Mouse (Mus musculus) embryonic stem cell, embryonic (primary cell): ENCODE results near the gene Lrp1.

Source experiments
- CTCF ChIA-PET, 4 experiments: fragments of 300-600 bp in 2 of 4; fragments of 350-600 bp in 2 of 4; sonication (Branson Sonifier 250); formaldehyde crosslinking; loops; one replicate each; lab custom pipeline; 2022; ENCODE audit warnings: inconsistent platforms in 2 of 4; lab: Charles Lee
- POLR2A ChIA-PET, 4 experiments: fragments of 300-600 bp in 2 of 4; fragments of 350-600 bp in 2 of 4; sonication (Branson Sonifier 250); formaldehyde crosslinking; loops; one replicate each; lab custom pipeline; 2022; ENCODE audit warnings: antibody characterized with exemption in 4 of 4, inconsistent platforms in 1 of 4; lab: Charles Lee

Lrp1 gene

GRCm38 (mm10) chr10:127612079-127612775 lies 8.7 kb downstream of the Lrp1 start:
- CTCF ChIA-PET = interaction anchor here in 3 of 4 experiments (0.6 to 1.9 kb wide), 4 partner anchors 10 to 95 kb away, joined by 3 to 6 read pairs (median 3); partner anchors contain the start of gene Lrp1 (in 1 of the 3)

GRCm38 (mm10) chr10:127610066-127610415 lies 10.9 kb downstream of the Lrp1 start:
- ChIA-PET CTCF (interaction anchor here (0.5 to 2.4 kb wide), 14 partner anchors 9 to 398 kb away, joined by 3 to 26 read pairs (median 3); partner anchors contain the start of gene Lrp1 (in 1 of the 4)), POLR2A (interaction anchor here (0.5 to 8.0 kb wide), 31 partner anchors 9 to 676 kb away, joined by 3 to 87 read pairs (median 5); partner anchors contain the start of genes Lrp1 (in 2 of the 4), Naca (in 1 of the 4), Ndufa4l2 (in 1 of the 4) and Stat6 (in 1 of the 4))

More at GRCm38 (mm10) chr10:127612079-127612775, 8.7 kb downstream of the Lrp1 start:
- POLR2A ChIA-PET = interaction anchor here in 2 of 4 experiments (0.6 to 2.0 kb wide), 5 partner anchors 9 to 494 kb away, joined by 3 to 10 read pairs (median 5); partner anchors contain the start of gene Lrp1 (in 1 of the 2)

- ChIA-PET POLR2A (interaction anchor here (0.7 to 8.0 kb wide), 29 partner anchors 8 to 675 kb away, joined by 3 to 87 read pairs (median 5); partner anchors contain the start of genes Lrp1 (in 2 of the 4), Naca (in 1 of the 4), Ndufa4l2 (in 1 of the 4) and Stat6 (in 1 of the 4)), CTCF (interaction anchor here in 3 of 4 experiments (0.6 to 2.4 kb wide), 13 partner anchors 9 to 399 kb away, joined by 3 to 26 read pairs (median 3); partner anchors contain the start of gene Lrp1 (in 1 of the 3))
These were observed 11.4 kb downstream of the Lrp1 start for GRCm38 (mm10) chr10:127609415-127610065.

- ChIA-PET CTCF (interaction anchor here in 3 of 4 experiments (0.6 to 1.5 kb wide), 8 partner anchors 14 to 943 kb away, joined by 3 to 8 read pairs (median 4); partner anchors contain the start of genes Lrp1 (in 1 of the 3) and Os9 (in 1 of the 3)), POLR2A (interaction anchor here in 3 of 4 experiments (0.6 to 8.0 kb wide), 14 partner anchors 10 to 902 kb away, joined by 3 to 87 read pairs (median 4); partner anchors contain the start of gene Lrp1 (in 1 of the 3))
These were observed 13.9 kb downstream of the Lrp1 start for GRCm38 (mm10) chr10:127607059-127607458.

GRCm38 (mm10) chr10:127605756-127606155 lies 15.2 kb downstream of the Lrp1 start:
- CTCF ChIA-PET = interaction anchor here in 2 of 4 experiments (0.6 to 1.2 kb wide), 2 partner anchors 37 to 44 kb away, joined by 3 read pairs; no protein-coding TSS in a partner anchor

GRCm38 (mm10) chr10:127605251-127605547 lies 15.7 kb downstream of the Lrp1 start:
- ChIA-PET POLR2A (interaction anchor here in 2 of 4 experiments (0.6 to 8.0 kb wide), 5 partner anchors 8 to 582 kb away, joined by 3 to 87 read pairs (median 6); partner anchors contain the start of gene Lrp1 (in 1 of the 2)), CTCF (interaction anchor here in 1 of 4 experiments (1.2 to 2.1 kb wide), 2 partner anchors 16 to 37 kb away, joined by 3 to 8 read pairs; partner anchors contain the start of gene Lrp1)

More at GRCm38 (mm10) chr10:127605756-127606155, 15.2 kb downstream of the Lrp1 start:
- POLR2A ChIA-PET = interaction anchor here in 2 of 4 experiments (0.6 to 8.0 kb wide), 7 partner anchors 9 to 582 kb away, joined by 3 to 87 read pairs (median 6); partner anchors contain the start of gene Lrp1 (in 2 of the 2)

GRCm38 (mm10) chr10:127604465-127605250 lies 16.3 kb downstream of the Lrp1 start:
- ChIA-PET CTCF (interaction anchor here in 2 of 4 experiments (1.0 to 2.1 kb wide), 2 partner anchors 17 to 35 kb away, joined by 4 to 8 read pairs; partner anchors contain the start of gene Lrp1 (in 1 of the 2)), POLR2A (interaction anchor here in 3 of 4 experiments (0.7 to 8.0 kb wide), 8 partner anchors 10 to 38 kb away, joined by 3 to 87 read pairs (median 3); partner anchors contain the start of gene Lrp1 (in 1 of the 3))

- CTCF ChIA-PET = interaction anchor here in 3 of 4 experiments (0.6 to 2.1 kb wide), 3 partner anchors 17 to 34 kb away, joined by 3 to 8 read pairs (median 4); partner anchors contain the start of gene Lrp1 (in 1 of the 3)
- POLR2A ChIA-PET = interaction anchor here in 3 of 4 experiments (0.7 to 8.0 kb wide), 8 partner anchors 9 to 39 kb away, joined by 3 to 87 read pairs (median 4); partner anchors contain the start of gene Lrp1 (in 1 of the 3)
These were observed 17.2 kb downstream of the Lrp1 start for GRCm38 (mm10) chr10:127603437-127604371.

- ChIA-PET CTCF (no interaction called here), POLR2A (interaction anchor here in 1 of 4 experiments (2.9 kb wide), 1 partner anchor 11 kb away, joined by 8 read pairs; no protein-coding TSS in a partner anchor)
These were observed 18.8 kb downstream of the Lrp1 start for GRCm38 (mm10) chr10:127602194-127602593.

GRCm38 (mm10) chr10:127599779-127600541 lies 21.0 kb downstream of the Lrp1 start:
- ChIA-PET CTCF (interaction anchor here (0.6 to 1.4 kb wide), 6 partner anchors 10 to 43 kb away, joined by 3 to 4 read pairs (median 3); no protein-coding TSS in a partner anchor), POLR2A (interaction anchor here in 3 of 4 experiments (0.6 to 4.7 kb wide), 9 partner anchors 9 to 68 kb away, joined by 3 to 23 read pairs (median 5); partner anchors contain the start of genes Lrp1 (in 1 of the 3) and Nab2 (in 1 of the 3))

- POLR2A ChIA-PET = interaction anchor here (0.6 to 4.7 kb wide), 10 partner anchors 8 to 69 kb away, joined by 3 to 23 read pairs (median 4); partner anchors contain the start of genes Lrp1 (in 2 of the 4) and Nab2 (in 1 of the 4)
- CTCF ChIA-PET = interaction anchor here in 3 of 4 experiments (1.0 to 1.4 kb wide), 6 partner anchors 9 to 86 kb away, joined by 3 read pairs; no protein-coding TSS in a partner anchor
These were observed 21.7 kb downstream of the Lrp1 start for GRCm38 (mm10) chr10:127599252-127599651.

- CTCF ChIA-PET = interaction anchor here in 3 of 4 experiments (1.0 to 1.4 kb wide), 6 partner anchors 9 to 86 kb away, joined by 3 read pairs; no protein-coding TSS in a partner anchor
- POLR2A ChIA-PET = interaction anchor here in 3 of 4 experiments (0.8 to 4.7 kb wide), 8 partner anchors 11 to 69 kb away, joined by 3 to 23 read pairs (median 3); partner anchors contain the start of genes Lrp1 (in 3 of the 3) and Nab2 (in 1 of the 3)
These were observed 22.3 kb downstream of the Lrp1 start for GRCm38 (mm10) chr10:127598607-127599006.

- CTCF ChIA-PET = interaction anchor here in 2 of 4 experiments (1.3 to 1.4 kb wide), 2 partner anchors 24 to 29 kb away, joined by 3 read pairs; no protein-coding TSS in a partner anchor
- POLR2A ChIA-PET = interaction anchor here in 2 of 4 experiments (1.2 to 4.7 kb wide), 5 partner anchors 9 to 25 kb away, joined by 3 to 22 read pairs (median 6); partner anchors contain the start of gene Lrp1 (in 2 of the 2)
These were observed 23.5 kb downstream of the Lrp1 start for GRCm38 (mm10) chr10:127597311-127597901.
